Mouse (Mus musculus) forebrain, embryonic 11.5 days (tissue): ENCODE data around the gene Dbndd1. TPM values are rescaled to one million over a fixed set of nuclear protein-coding genes. Genes with fewer than 3 reads are reported as not detected.
A peak's percentile ranks its signal among the peaks of the same experiment; 100 is the strongest.
"Not testable (repeated sequence)": the region's sequence is repeated elsewhere in the genome, so short reads cannot be mapped to it uniquely, and the experiment has no call there.

Source experiments
- ATAC-seq: fragments of 200-750 bp; cut with Nextera tagmentation; replicated peaks from 2 replicates; pipeline ENCODE4 v1.8.0; 2017; ENCODE audit warnings: moderate TSS enrichment; ENCODE audit not compliant: low FRiP score
- DNase-seq: peaks from one replicate; pipeline ENCODE4 v3.0.0-alpha.2; 2017; ENCODE audit warnings: low spot score
- H3K27ac ChIP-seq: fragments of 300-500 bp; sonication (generic); 2 replicates; pipeline ENCODE4 v1.5.1; 2014; ENCODE audit warnings: low read depth, low read length
- H3K27me3 ChIP-seq: fragments of 300-500 bp; sonication (generic); 2 replicates; pipeline ENCODE4 v1.6.1; 2014; ENCODE audit warnings: mild to moderate bottlenecking, low read length, mixed read lengths; ENCODE audit not compliant: control insufficient read depth, insufficient read depth
- H3K36me3 ChIP-seq: fragments of 300-500 bp; sonication (generic); 2 replicates; pipeline ENCODE4 v1.6.1; 2014; ENCODE audit warnings: mild to moderate bottlenecking, low read length, moderate library complexity, mixed read lengths; ENCODE audit not compliant: control insufficient read depth, insufficient read depth
- H3K4me1 ChIP-seq: fragments of 300-500 bp; sonication (generic); replicated peaks from 2 replicates; pipeline ENCODE4 v1.6.1; 2014; ENCODE audit warnings: low read length, mixed read lengths; ENCODE audit not compliant: control insufficient read depth, insufficient read depth
- H3K4me2 ChIP-seq: fragments of 300-500 bp; sonication (generic); 2 replicates; pipeline ENCODE4 v1.6.1; 2014; ENCODE audit warnings: low read depth, mild to moderate bottlenecking, low read length, moderate library complexity, mixed read lengths; ENCODE audit not compliant: severe bottlenecking
- H3K4me3 ChIP-seq: fragments of 300-500 bp; sonication (generic); 2 replicates; pipeline ENCODE4 v1.5.1; 2014; ENCODE audit warnings: low read depth, low read length
- H3K9ac ChIP-seq: fragments of 300-500 bp; sonication (generic); 2 replicates; pipeline ENCODE4 v1.6.1; 2014; ENCODE audit warnings: low read length
- H3K9me3 ChIP-seq: fragments of 300-500 bp; sonication (generic); 2 replicates; pipeline ENCODE4 v1.6.1; 2016; ENCODE audit warnings: low read length, mixed read lengths; ENCODE audit not compliant: control insufficient read depth
- WGBS: fragments of 180-500 bp; shearing (Covaris S2); extraction: QIAGEN DNeasy Blood & Tissue Kit; methylation state at CpG from one replicate; pipeline ENCODE4 v1.1.7; 2014; 5-methylcytosine and 5-hydroxymethylcytosine counted together
- polyA plus RNA-seq: library from polyadenylated mRNA; unstranded; fragments of >200 nt; fragmentation: Nextera tagmentation; extraction: Ambion mirVana; gene quantifications from 2 replicates; pipeline ENCODE4 v1.2.1, GENCODE M21; 2014

Dbndd1 gene
- polyA plus RNA-seq, 1 experiment from 2014 or later = 24.0 TPM

GRCm38 (mm10) chr8:123478456-123479218, 36.6 kb downstream of the Dbndd1 start:
- peaks cover 2% of the 10 kb centered on the region; the same call in 1 of the 2 replicates for H3K4me1 ChIP-seq
- WGBS = 36% methylated on average over 16 of the region's 16 CpGs

GRCm38 (mm10) chr8:123477737-123478258, 37.5 kb downstream of the Dbndd1 start, which contains the start of gene Afg3l1:
Gene Afg3l1 (plus strand): TSS chr8:123477903.
- Histone ChIP-seq H3K9me3 (no peaks in the 10 kb centered on the region), H3K27me3 (no peaks in the 10 kb centered on the region), H3K4me3 (peak within 1 kb of the TSS; percentile 70), H3K4me2 (peak within 1 kb of the TSS; percentile 81), H3K36me3 (peaks cover 5% of the 10 kb centered on the region; the same call in 1 of the 2 replicates), H3K27ac (peak within 1 kb of the TSS; percentile 84), H3K4me1 (peaks cover 2% of the 10 kb centered on the region; the same call in 1 of the 2 replicates), H3K9ac (peak within 1 kb of the TSS; percentile 83)
- DNase-seq = peak; percentile 97
- peak; percentile 96 for ATAC-seq
- 1% methylated on average over 56 of the region's 58 CpGs for WGBS

More at GRCm38 (mm10) chr8:123478456-123479218, 36.6 kb downstream of the Dbndd1 start:
- Histone ChIP-seq H3K9ac (peak overlapping the region; percentile 83), H3K27ac (no peak overlapping the region; the same call in 1 of the 2 replicates), H3K27me3 (no peaks in the 10 kb centered on the region), H3K36me3 (peaks cover 5% of the 10 kb centered on the region; the same call in 1 of the 2 replicates), H3K4me3 (peak overlapping the region; percentile 70), H3K4me2 (peak overlapping the region; percentile 81), H3K9me3 (no peaks in the 10 kb centered on the region)
- no peak for ATAC-seq
- peak; percentile 50 for DNase-seq

- peak; percentile 62 for DNase-seq
- H3K4me2 ChIP-seq = peak overlapping the region; percentile 81
- H3K9me3 ChIP-seq = no peaks in the 10 kb centered on the region
- H3K27ac ChIP-seq = no peak overlapping the region; the same call in 1 of the 2 replicates
- peaks cover 2% of the 10 kb centered on the region; the same call in 1 of the 2 replicates for H3K4me1 ChIP-seq
- H3K9ac ChIP-seq = peak overlapping the region; percentile 83
- ATAC-seq = peak; percentile 49; the same call in 1 of the 2 replicates
- H3K27me3 ChIP-seq = no peaks in the 10 kb centered on the region
- peaks cover 4% of the 10 kb centered on the region; the same call in 1 of the 2 replicates for H3K36me3 ChIP-seq
- WGBS = 9% methylated on average over 34 of the region's 34 CpGs
- peak overlapping the region; percentile 70 for H3K4me3 ChIP-seq
Observed at GRCm38 (mm10) chr8:123476911-123477736, 38.1 kb downstream of the Dbndd1 start.

- H3K9ac ChIP-seq, H3K36me3 ChIP-seq, ATAC-seq, H3K9me3 ChIP-seq, H3K27me3 ChIP-seq, H3K4me2 ChIP-seq, H3K4me1 ChIP-seq, H3K27ac ChIP-seq, H3K4me3 ChIP-seq: not testable (repeated sequence)
- 75% methylated on average over 5 of the region's 5 CpGs for WGBS
- peak; percentile 5 for DNase-seq
Observed at GRCm38 (mm10) chr8:123474549-123474948, 40.7 kb downstream of the Dbndd1 start.

- not testable (repeated sequence) for ATAC-seq
Observed at GRCm38 (mm10) chr8:123472991-123473390, 42.3 kb downstream of the Dbndd1 start.

GRCm38 (mm10) chr8:123467476-123467875, 47.8 kb downstream of the Dbndd1 start:
- WGBS = 80% methylated on average over 3 of the region's 3 CpGs
- Histone ChIP-seq H3K9me3 (no peaks in the 10 kb centered on the region), H3K27ac (no peak overlapping the region), H3K27me3 (no peaks in the 10 kb centered on the region), H3K4me1 (no peaks in the 10 kb centered on the region), H3K9ac (no peak overlapping the region), H3K36me3 (no peaks in the 10 kb centered on the region), H3K4me2 (no peak overlapping the region), H3K4me3 (no peak overlapping the region)
- DNase-seq (no peak), ATAC-seq (no peak)

More at GRCm38 (mm10) chr8:123472991-123473390, 42.3 kb downstream of the Dbndd1 start:
- peak; percentile 13 for DNase-seq
- H3K27me3 ChIP-seq, H3K9ac ChIP-seq, H3K36me3 ChIP-seq, H3K4me1 ChIP-seq, H3K4me3 ChIP-seq, H3K9me3 ChIP-seq, H3K27ac ChIP-seq, H3K4me2 ChIP-seq: not testable (repeated sequence)
- 81% methylated on average over 6 of the region's 6 CpGs for WGBS

GRCm38 (mm10) chr8:123463651-123464050, 51.6 kb downstream of the Dbndd1 start:
- Histone ChIP-seq H3K36me3 (peaks cover 4% of the 10 kb centered on the region; the same call in 1 of the 2 replicates), H3K27me3 (no peaks in the 10 kb centered on the region), H3K4me2 (no peak overlapping the region), H3K27ac (no peak overlapping the region), H3K9me3 (no peaks in the 10 kb centered on the region), H3K4me1 (no peaks in the 10 kb centered on the region), H3K9ac (no peak overlapping the region), H3K4me3 (no peak overlapping the region)
- DNase-seq (no peak), ATAC-seq (no peak)
- WGBS = 94% methylated on average over 4 of the region's 4 CpGs
